Mouse (Mus musculus) megakaryocyte, embryonic 14.5 days (primary cell): ENCODE data around the gene B3galt4. TPM values are rescaled to one million over a fixed set of nuclear protein-coding genes. Genes with fewer than 3 reads are reported as not detected.
"Not testable (repeated sequence)": the region's sequence is repeated elsewhere in the genome, so short reads cannot be mapped to it uniquely, and the experiment has no call there.

Experiments
- H3K27me3 ChIP-seq: replicated peaks from 2 replicates; pipeline ENCODE3; 2012; ENCODE audit warnings: inconsistent platforms
- H3K36me3 ChIP-seq: replicated peaks from 2 replicates; pipeline ENCODE3; 2012; ENCODE audit warnings: low read length, inconsistent platforms, mixed read lengths
- H3K4me1 ChIP-seq: 2 replicates; pipeline ENCODE4 v1.6.1; 2012; ENCODE audit warnings: inconsistent platforms
- H3K4me3 ChIP-seq: replicated peaks from 2 replicates; pipeline ENCODE3; 2012; ENCODE audit warnings: moderate library complexity, mild to moderate bottlenecking, inconsistent platforms
- H3K9me3 ChIP-seq: 2 replicates; pipeline ENCODE4 v1.6.1; 2012; ENCODE audit warnings: inconsistent platforms
- FLI1 ChIP-seq: IDR thresholded peaks from 2 replicates; pipeline ENCODE4 v1.6.1; 2012; ENCODE audit warnings: low read length, inconsistent platforms, mixed read lengths
- GATA1 ChIP-seq: IDR thresholded peaks from 3 replicates; pipeline ENCODE4 v1.6.1; 2012; ENCODE audit warnings: mixed read lengths, low read length, inconsistent platforms, borderline replicate concordance
- polyA plus RNA-seq: library from polyadenylated mRNA; stranded (reverse); fragments of >175 nt; gene quantifications from 2 replicates; pipeline ENCODE4 v1.2.3, GENCODE M21; 2012; ENCODE audit warnings: low replicate concordance; ENCODE audit not compliant: insufficient read depth

B3galt4 gene
- polyA plus RNA-seq, 1 experiment, result 15.5 TPM

DNA sequence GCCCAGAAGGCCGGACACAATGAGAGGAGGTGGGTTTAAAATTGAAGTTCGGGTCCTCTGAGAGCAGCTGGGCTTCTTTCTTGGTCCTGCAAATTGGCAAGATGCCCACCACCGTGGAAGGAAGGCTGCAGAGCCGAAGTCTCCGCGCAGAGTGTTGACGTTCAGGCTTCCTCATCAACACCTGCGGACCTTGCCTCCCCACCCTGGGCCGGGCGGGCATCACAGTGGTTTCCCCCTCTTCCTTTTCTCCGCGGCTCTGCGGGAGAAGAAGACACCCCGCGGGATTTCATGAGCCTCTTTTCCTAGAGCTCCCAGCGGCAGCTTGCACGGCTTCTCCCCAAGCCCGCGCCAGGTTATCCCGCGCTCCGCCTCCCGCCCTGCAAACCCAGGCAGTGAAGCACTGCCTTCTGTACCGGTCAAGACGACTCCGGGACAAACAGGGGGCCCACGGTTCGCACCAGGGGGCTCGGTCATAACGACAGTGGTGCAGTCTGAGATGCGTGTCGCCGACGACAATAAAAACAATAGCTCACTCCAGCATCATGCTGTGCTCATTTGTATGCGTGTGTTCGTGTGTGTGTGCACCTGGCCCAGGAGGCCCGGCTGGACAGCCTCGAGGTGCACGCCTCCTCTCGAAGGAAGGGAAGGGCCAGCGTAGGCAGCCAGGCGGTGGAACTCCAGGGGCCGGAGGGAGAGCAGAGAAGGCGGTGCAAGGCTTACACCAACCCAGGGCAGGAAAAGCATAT is 42.8 kb downstream of the B3galt4 start:
- Histone ChIP-seq H3K4me1 (peaks cover 60% of the 10 kb centered on the region), H3K9me3 (no peaks in the 10 kb centered on the region), H3K4me3 (peak overlapping the region; percentile 92), H3K27me3 (no peaks in the 10 kb centered on the region), H3K36me3 (peaks cover 30% of the 10 kb centered on the region)
- TF ChIP-seq GATA1 (no peak), FLI1 (no peak)

DNA sequence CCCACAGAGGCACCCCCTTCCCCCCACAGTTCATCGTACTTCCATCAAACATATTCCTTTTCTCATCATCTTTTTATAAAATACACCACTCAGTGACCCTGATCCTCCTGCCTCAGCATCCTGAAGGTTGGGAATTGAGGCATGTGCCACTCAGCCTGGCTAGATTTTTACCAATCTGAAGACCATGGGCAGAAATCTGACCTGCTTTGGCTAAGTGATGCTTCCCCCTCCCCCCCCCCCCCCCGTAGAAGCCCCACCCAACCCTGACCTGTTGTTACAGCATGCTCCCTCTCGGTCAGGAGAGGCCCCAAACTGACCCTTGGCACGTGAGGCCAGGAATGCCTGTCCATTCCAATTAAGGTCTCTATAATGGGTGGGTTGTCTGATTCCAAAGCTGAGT is 46.5 kb downstream of the B3galt4 start, which contains the start of gene Platr17:
Gene Platr17, plus strand, starts transcription at position 301 of the 400 bp plus-strand sequence.
- H3K27me3 ChIP-seq, H3K36me3 ChIP-seq, H3K4me3 ChIP-seq, H3K9me3 ChIP-seq: not testable (repeated sequence)
- peaks cover 44% of the 10 kb centered on the region for H3K4me1 ChIP-seq

DNA sequence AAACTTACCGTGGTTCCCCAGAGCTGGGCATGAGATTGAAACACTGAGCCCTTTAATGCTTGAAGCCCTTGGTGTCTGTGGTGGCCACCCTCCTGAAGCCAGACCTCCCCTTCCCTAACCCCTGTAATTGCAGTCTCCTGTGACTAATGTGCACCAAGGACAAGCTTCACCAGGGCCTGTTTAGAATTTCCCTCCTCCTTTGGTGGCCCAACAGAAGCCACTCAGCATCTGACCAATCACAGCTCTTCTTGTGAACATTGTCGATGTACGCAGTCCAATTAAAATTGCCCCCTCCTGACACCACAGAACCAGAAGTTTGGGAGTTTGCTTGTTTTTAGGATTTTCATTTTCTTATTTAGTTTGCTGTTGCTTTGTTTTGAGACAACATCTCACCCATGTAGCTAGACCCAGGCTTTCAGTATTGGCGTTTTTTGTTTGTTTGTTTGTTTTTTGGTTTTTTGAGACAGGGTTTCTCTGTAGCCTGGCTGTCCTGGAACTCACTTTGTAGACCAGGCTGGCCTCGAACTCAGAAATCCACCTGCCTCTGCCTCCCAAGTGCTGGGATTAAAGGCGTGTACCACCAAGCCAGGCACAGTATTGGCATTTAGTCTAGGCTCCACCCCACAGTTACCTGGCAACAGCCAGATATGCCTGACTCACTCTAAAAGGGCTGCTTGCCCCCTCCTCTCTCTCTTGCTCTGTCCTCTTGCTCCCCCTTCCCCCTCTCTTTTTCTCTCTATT is 47.2 kb downstream of the B3galt4 start:
- not testable (repeated sequence) for H3K36me3 ChIP-seq, H3K4me3 ChIP-seq
- peaks cover 45% of the 10 kb centered on the region for H3K4me1 ChIP-seq

GRCm38 (mm10) chr17:33902491-33902890 is 48.8 kb downstream of the B3galt4 start:
- no peaks in the 10 kb centered on the region for H3K27me3 ChIP-seq
- no peak overlapping the region for H3K4me3 ChIP-seq
- H3K36me3 ChIP-seq, result no peaks in the 10 kb centered on the region
- H3K4me1 ChIP-seq, result peaks cover 37% of the 10 kb centered on the region
- TF ChIP-seq GATA1, result no peak
- no peak for TF ChIP-seq FLI1
- no peaks in the 10 kb centered on the region for H3K9me3 ChIP-seq

More for the DNA sequence above, 47.2 kb downstream of the B3galt4 start:
- H3K27me3 ChIP-seq, H3K9me3 ChIP-seq: not testable (repeated sequence)

- Histone ChIP-seq H3K4me1 (peaks cover 40% of the 10 kb centered on the region), H3K27me3 (no peaks in the 10 kb centered on the region), H3K4me3 (no peak overlapping the region), H3K9me3 (no peaks in the 10 kb centered on the region), H3K36me3 (no peaks in the 10 kb centered on the region)
- TF ChIP-seq FLI1, result no peak
- no peak for TF ChIP-seq GATA1
These were observed 49.2 kb downstream of the B3galt4 start for GRCm38 (mm10) chr17:33902079-33902478.

- no peaks in the 10 kb centered on the region for H3K27me3 ChIP-seq
- H3K4me3 ChIP-seq, result no peak overlapping the region
- no peaks in the 10 kb centered on the region for H3K36me3 ChIP-seq
- H3K9me3 ChIP-seq, result no peaks in the 10 kb centered on the region
- TF ChIP-seq GATA1, result no peak
- TF ChIP-seq FLI1, result no peak
- peaks cover 37% of the 10 kb centered on the region for H3K4me1 ChIP-seq
These were observed 49.6 kb downstream of the B3galt4 start for GRCm38 (mm10) chr17:33901653-33902052.

DNA sequence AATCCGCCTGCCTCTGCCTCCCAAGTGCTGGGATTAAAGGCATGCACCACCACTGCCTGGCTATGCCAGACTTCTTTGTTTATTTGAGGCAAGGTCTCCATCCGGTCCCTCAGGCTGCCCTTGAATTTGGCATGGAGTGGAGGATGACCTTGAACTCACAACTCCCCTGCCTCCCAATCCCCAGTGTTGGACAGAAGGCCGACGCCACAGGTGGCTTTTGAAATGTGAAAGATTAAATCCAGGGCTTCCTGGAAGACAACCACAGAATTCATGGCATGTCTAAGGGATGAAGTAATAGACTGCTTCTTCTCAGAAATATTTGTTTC is 50.3 kb downstream of the B3galt4 start:
- Histone ChIP-seq H3K4me1 (peaks cover 36% of the 10 kb centered on the region), H3K4me3 (no peak overlapping the region), H3K36me3 (no peaks in the 10 kb centered on the region), H3K27me3 (no peaks in the 10 kb centered on the region), H3K9me3 (no peaks in the 10 kb centered on the region)
- TF ChIP-seq GATA1, result no peak
- no peak for TF ChIP-seq FLI1

DNA sequence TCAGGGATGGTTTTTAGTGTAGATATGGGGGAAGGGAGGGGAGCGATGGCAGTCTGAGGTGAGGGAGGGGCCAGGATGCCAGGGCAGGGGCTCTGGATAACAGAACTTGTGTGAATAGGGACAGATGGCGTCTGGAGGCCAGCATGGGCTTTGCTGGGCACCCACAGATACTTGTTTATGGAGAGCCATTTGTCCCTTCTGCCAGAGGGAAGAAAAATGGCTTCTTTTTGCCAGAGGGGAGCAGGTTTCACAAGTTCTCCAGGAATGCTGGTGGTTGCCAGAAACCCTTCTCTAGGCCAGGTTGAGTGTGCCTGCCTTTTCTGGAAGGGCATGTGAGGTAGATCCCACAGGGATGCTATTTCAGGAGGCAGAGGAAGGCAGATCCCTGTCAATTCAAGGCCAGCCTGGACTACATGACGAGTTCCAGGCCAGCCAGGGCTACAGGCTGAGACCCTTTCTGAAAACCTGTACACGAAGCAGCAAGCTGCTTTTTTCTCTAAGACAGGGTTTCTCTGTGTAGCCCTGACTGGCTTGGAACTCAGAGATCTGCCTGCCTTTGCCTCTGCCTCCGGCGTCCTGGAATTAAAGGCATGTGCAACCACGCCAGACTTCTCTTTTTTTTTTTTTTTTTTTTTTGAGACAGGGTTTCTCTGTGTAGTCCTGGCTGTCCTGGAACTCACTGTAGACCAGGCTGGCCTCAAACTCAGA is 50.9 kb downstream of the B3galt4 start:
- TF ChIP-seq FLI1 (no peak), GATA1 (no peak)
- H3K4me1 ChIP-seq, result peaks cover 36% of the 10 kb centered on the region
- no peaks in the 10 kb centered on the region for H3K9me3 ChIP-seq
- H3K27me3 ChIP-seq, result no peaks in the 10 kb centered on the region
- H3K4me3 ChIP-seq, result no peak overlapping the region
- H3K36me3 ChIP-seq, result no peaks in the 10 kb centered on the region

Other genes starting within 250 kb of the B3galt4 start
- 77.9 and 126 TPM in 2 replicates for gene March2, start 232.8 kb downstream of the B3galt4 start, polyA plus RNA-seq
- 140 and 309 TPM in 2 replicates for gene Rab11b, start 191.0 kb downstream of the B3galt4 start, polyA plus RNA-seq
- 0.59 and 1.5 TPM in 2 replicates for gene Angptl4, start 169.7 kb downstream of the B3galt4 start, polyA plus RNA-seq
- 3.8 and 3.9 TPM in 2 replicates for gene Kank3, start 141.0 kb downstream of the B3galt4 start, polyA plus RNA-seq
- gene Rps28, start 126.9 kb downstream of the B3galt4 start, polyA plus RNA-seq, result 840 and 6,431 TPM in 2 replicates
- gene Ndufa7, start 126.9 kb downstream of the B3galt4 start, polyA plus RNA-seq, result 1,277 and 1,645 TPM in 2 replicates
- gene Cd320, start 108.4 kb downstream of the B3galt4 start, polyA plus RNA-seq, result 16.0 and 94.0 TPM in 2 replicates
- gene Gm7029, start 77.7 kb downstream of the B3galt4 start, polyA plus RNA-seq, result not detected in 2 replicates
- 9.8 and 31.7 TPM in 2 replicates for gene Kifc1, start 60.8 kb downstream of the B3galt4 start, polyA plus RNA-seq
- gene Platr17, start 46.4 kb downstream of the B3galt4 start, polyA plus RNA-seq, result not detected in 2 replicates
- gene Daxx, start 42.1 kb downstream of the B3galt4 start, polyA plus RNA-seq, result 11.0 and 20.0 TPM in 2 replicates
- gene Tapbp, start 35.6 kb downstream of the B3galt4 start, polyA plus RNA-seq, result 362 and 606 TPM in 2 replicates
- gene Zbtb22, start 35.6 kb downstream of the B3galt4 start, polyA plus RNA-seq, result 45.3 and 51.7 TPM in 2 replicates
- gene Rgl2, start 21.9 kb downstream of the B3galt4 start, polyA plus RNA-seq, result 90.4 and 221 TPM in 2 replicates
- 39.4 and 269 TPM in 2 replicates for gene Pfdn6, start 11.1 kb downstream of the B3galt4 start, polyA plus RNA-seq
- 58.7 and 64.2 TPM in 2 replicates for gene Wdr46, start 10.8 kb downstream of the B3galt4 start, polyA plus RNA-seq
- gene Vps52, start 4.3 kb upstream of the B3galt4 start, polyA plus RNA-seq, result 75.8 and 138 TPM in 2 replicates
- 17.5 and 129 TPM in 2 replicates for gene Rps18, start 4.5 kb upstream of the B3galt4 start, polyA plus RNA-seq
- 144 and 307 TPM in 2 replicates for gene H2-K1, start 48.9 kb upstream of the B3galt4 start, polyA plus RNA-seq
- 5.3 and 24.9 TPM in 2 replicates for gene Ring1, start 73.2 kb upstream of the B3galt4 start, polyA plus RNA-seq
- 12.4 and 22.2 TPM in 2 replicates for gene H2-Ke6, start 76.6 kb upstream of the B3galt4 start, polyA plus RNA-seq
- gene Slc39a7, start 80.2 kb upstream of the B3galt4 start, polyA plus RNA-seq, result 63.6 and 95.7 TPM in 2 replicates
- gene Rxrb, start 80.3 kb upstream of the B3galt4 start, polyA plus RNA-seq, result 66.5 and 117 TPM in 2 replicates
- 19.6 and 36.5 TPM in 2 replicates for gene Col11a2, start 87.9 kb upstream of the B3galt4 start, polyA plus RNA-seq
- gene H2-Oa, start 140.9 kb upstream of the B3galt4 start, polyA plus RNA-seq, result 9.5 and 12.1 TPM in 2 replicates
- 19.3 and 32.1 TPM in 2 replicates for gene H2-DMa, start 168.1 kb upstream of the B3galt4 start, polyA plus RNA-seq
- 174 and 242 TPM in 2 replicates for gene Brd2, start 171.1 kb upstream of the B3galt4 start, polyA plus RNA-seq
- gene H2-DMb2, start 191.8 kb upstream of the B3galt4 start, polyA plus RNA-seq, result 1.5 TPM in 1 of 2 replicates, not detected in the other
- gene H2-DMb1, start 201.6 kb upstream of the B3galt4 start, polyA plus RNA-seq, result 1.1 TPM in 1 of 2 replicates, not detected in the other
- gene Tap1, start 236.1 kb upstream of the B3galt4 start, polyA plus RNA-seq, result 27.1 and 27.9 TPM in 2 replicates
- 15.3 and 32.2 TPM in 2 replicates for gene Psmb9, start 236.3 kb upstream of the B3galt4 start, polyA plus RNA-seq
- gene Psmb8, start 246.2 kb upstream of the B3galt4 start, polyA plus RNA-seq, result 16.6 and 74.9 TPM in 2 replicates